Comparison of ENCODE assay signal across 8 mouse cellular contexts in the genomic region with DNA sequence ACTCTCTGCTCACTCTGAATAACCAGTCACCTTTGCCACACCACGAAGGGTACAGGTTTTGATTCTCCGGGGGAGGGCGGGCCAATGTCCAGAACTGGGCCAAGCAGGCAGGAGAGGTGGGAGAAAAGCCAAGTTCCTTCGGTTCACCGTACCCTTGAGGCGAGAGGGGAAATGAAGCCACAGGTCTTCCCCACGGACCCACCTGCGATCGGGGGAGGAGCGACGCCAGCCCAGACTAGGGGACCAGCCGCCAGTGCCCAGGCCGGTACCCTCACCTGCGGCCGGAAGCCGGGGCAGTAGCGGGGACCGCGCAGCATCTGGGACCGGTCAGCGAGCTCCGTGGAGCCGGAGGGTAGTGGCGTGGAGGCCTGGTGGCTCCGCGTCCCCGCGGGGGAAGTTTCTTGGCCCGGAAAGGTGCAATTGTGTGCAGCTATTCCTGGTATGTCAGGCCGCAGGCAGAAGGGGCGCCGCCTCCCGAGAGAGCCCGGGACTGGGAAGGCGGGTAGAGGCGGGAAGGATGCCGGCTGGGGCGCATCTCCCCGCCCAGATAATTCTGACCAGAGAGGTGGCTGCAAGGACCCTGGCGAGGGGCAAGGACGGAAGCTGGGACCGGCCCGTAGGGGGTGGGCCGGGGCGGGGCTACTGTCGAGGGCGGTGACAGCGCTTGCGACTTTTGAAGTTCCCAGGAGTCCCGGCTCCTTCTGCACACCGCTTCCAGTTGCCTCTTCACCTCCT. TPM values are rescaled to one million over a fixed set of nuclear protein-coding genes. Genes with fewer than 3 reads are reported as not detected.
DNase-seq lines count a peak whose midpoint lies in the region; ATAC-seq lines count a peak whose summit lies in the region.

A gene (minus strand): TSS at position 578 of the 735 bp plus-strand sequence.
A gene (plus strand): TSS at position 721 of the 735 bp plus-strand sequence.

- H3K36me3 ChIP-seq in embryonic facial prominence, embryonic 11.5 days (replicated peaks; ENCODE audit: control insufficient read depth, insufficient read depth, low read depth, low read length): no peaks in the 10 kb centered on the region
- no peaks in the 10 kb centered on the region for H3K36me3 ChIP-seq in liver, embryonic 13.5 days

- peak within 1 kb of the TSS; percentile 98 for H3K4me2 ChIP-seq in embryonic facial prominence, embryonic 11.5 days (ENCODE audit: low read depth, low read length)
- peak within 1 kb of the TSS; percentile 75 for H3K4me2 ChIP-seq in liver, embryonic 13.5 days

- H3K27me3 ChIP-seq in embryonic facial prominence, embryonic 11.5 days (ENCODE audit: control insufficient read depth, insufficient read depth, low read length): 0 out of 2 replicates have a peak, but pooled peaks cover 3% of the 10 kb centered on the region
- peaks cover 55% of the 10 kb centered on the region for H3K27me3 ChIP-seq in liver, embryonic 13.5 days

- peak; percentile 95 for DNase-seq in 3134 (ENCODE audit: extremely low read depth, insufficient read length, low spot score)
- DNase-seq in adrenal gland, adult 18-20 months (ENCODE audit: low spot score in 2 of 2): peak; percentile 60 to 80
- DNase-seq in embryonic facial prominence, embryonic 11.5 days (ENCODE audit: low spot score): peak; percentile 69
- peak; percentile 81 to 85 for DNase-seq in heart, adult 9 months (ENCODE audit: low spot score in 2 of 2)
- DNase-seq in kidney, adult 8-10 months: peak; percentile 90 to 93
- peak; percentile 4 for DNase-seq in liver, embryonic 13.5 days
- peak; percentile 3 to 6 for DNase-seq in natural killer cell, adult 2 months (ENCODE audit: low spot score in 2 of 2)
- peak; percentile 71 for DNase-seq in testis, postnatal 10 days (ENCODE audit: low spot score)

- no peak within 1 kb of the TSS for H3K27ac ChIP-seq in embryonic facial prominence, embryonic 11.5 days (replicated peaks; ENCODE audit: low read depth, low read length)
- H3K27ac ChIP-seq in liver, embryonic 13.5 days: no peak within 1 kb of the TSS

- WGBS in embryonic facial prominence, embryonic 11.5 days: under 1% methylated on average over 49 of the region's 51 CpGs
- WGBS in liver, embryonic 13.5 days (ENCODE audit: insufficient replicate concordance): 1% methylated on average over 51 of the region's 51 CpGs

- H3K9ac ChIP-seq in embryonic facial prominence, embryonic 11.5 days (replicated peaks; ENCODE audit: low read length): peak within 1 kb of the TSS; percentile 60
- H3K9ac ChIP-seq in liver, embryonic 13.5 days: peak within 1 kb of the TSS; percentile 49; the same call in 1 of the 2 replicates

- ATAC-seq in embryonic facial prominence, embryonic 11.5 days (replicated peaks; ENCODE audit: insufficient number of reproducible peaks, low FRiP score, low TSS enrichment, low read depth): peak; percentile 85
- ATAC-seq in liver, embryonic 13.5 days (ENCODE audit: low read depth): peak; percentile 64

- H3K4me1 ChIP-seq in embryonic facial prominence, embryonic 11.5 days (ENCODE audit: control insufficient read depth, insufficient read depth, low read length): no peaks in the 10 kb centered on the region; the same call in 1 of the 2 replicates
- H3K4me1 ChIP-seq in liver, embryonic 13.5 days (replicated peaks): 0 out of 2 replicates have a peak, but pooled peaks cover 3% of the 10 kb centered on the region

- H3K4me3 ChIP-seq in embryonic facial prominence, embryonic 11.5 days (ENCODE audit: low read depth, low read length): peak within 1 kb of the TSS; percentile 68
- H3K4me3 ChIP-seq in liver, embryonic 13.5 days (replicated peaks): peak within 1 kb of the TSS; percentile 59

- H3K9me3 ChIP-seq in embryonic facial prominence, embryonic 11.5 days (replicated peaks; ENCODE audit: control insufficient read depth, low read length): no peaks in the 10 kb centered on the region
- no peaks in the 10 kb centered on the region for H3K9me3 ChIP-seq in liver, embryonic 13.5 days (replicated peaks)

RNA-seq across cellular contexts. Expression of the first gene that starts in this region (rescaled TPM):
- 1 to 10 TPM; 1.4 to 1.9 TPM for total RNA-seq in adrenal gland, adult 18-20 months (2021)
- 0.96 TPM in 1 of 2 replicates, not detected in the other for polyA plus RNA-seq in embryonic facial prominence, embryonic 11.5 days (2014; fragmentation: Nextera tagmentation; extraction: Ambion mirVana)
- polyA plus RNA-seq in liver, embryonic 13.5 days (2015; fragmentation: Nextera tagmentation; extraction: Ambion mirVana): not detected in 2 replicates

RNA-seq across cellular contexts. Expression of the second gene that starts in this region (rescaled TPM):
- total RNA-seq in adrenal gland, adult 18-20 months (2021): 10 to 100 TPM; 15.9 to 18.3 TPM
- 6.7 and 7.3 TPM in 2 replicates for polyA plus RNA-seq in embryonic facial prominence, embryonic 11.5 days (2014; fragmentation: Nextera tagmentation; extraction: Ambion mirVana)
- 1.4 and 2.8 TPM in 2 replicates for polyA plus RNA-seq in liver, embryonic 13.5 days (2015; fragmentation: Nextera tagmentation; extraction: Ambion mirVana)

Comparison
In these comparisons a context has a peak if more than half of its experiments do, and no peak if none do; other contexts are left out.
1. DNase-seq: peak in every context shown above with its lines; median percentile 95 in 3134; 92 in kidney, adult 8-10 months; 83 in heart, adult 9 months; 71 in testis, postnatal 10 days; 70 in adrenal gland, adult 18-20 months; 69 in embryonic facial prominence, embryonic 11.5 days; 4 in natural killer cell, adult 2 months; 4 in liver, embryonic 13.5 days.